Mouse (Mus musculus) lung, postnatal 36 days (tissue): ENCODE measurements around the gene Prkch.

Experiments used
- DNase-seq: peaks from one replicate; pipeline ENCODE4 v3.0.0; 2022; ENCODE audit warnings: mixed read lengths

Gene Prkch

DNA sequence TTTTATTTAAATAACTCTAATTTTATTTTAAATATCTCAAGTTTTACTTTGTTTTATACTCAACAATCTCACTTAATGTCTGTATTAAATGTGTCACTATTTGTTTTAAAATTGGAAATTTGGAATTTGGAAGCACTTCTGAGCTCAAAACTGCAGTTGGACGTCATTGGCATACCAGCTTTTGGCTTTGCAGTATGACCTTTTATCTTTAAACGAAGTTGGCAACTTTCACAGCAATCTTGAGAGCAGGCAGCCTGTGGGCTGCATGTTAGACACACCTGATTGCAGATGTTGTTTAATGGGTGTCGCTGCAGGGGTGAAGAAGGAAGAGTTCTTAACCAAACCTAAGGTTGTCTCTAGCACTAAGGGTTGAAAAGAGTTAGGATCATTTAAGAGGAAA is 220.9 kb downstream of the Prkch start:
- no peak for DNase-seq

DNA sequence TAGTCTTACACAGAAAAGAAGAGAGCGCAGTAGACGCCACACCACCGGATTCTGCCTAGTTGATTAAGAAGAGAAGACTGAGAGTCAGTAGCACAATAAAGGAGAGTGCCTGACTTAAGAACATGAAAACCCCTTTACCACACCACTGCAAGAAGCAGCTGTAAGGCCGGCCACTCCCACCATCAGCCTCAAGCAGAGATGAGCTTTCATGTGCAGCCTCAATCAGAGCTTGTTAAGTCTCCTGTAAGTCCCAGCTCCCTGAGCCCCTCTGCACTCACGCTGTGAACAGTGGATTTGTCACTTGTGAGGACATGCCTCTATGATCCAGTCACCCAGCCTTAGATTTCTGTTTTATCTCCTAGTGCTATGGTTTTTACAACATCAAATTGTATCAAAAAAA is 221.4 kb downstream of the Prkch start:
- DNase-seq = no peak

DNA sequence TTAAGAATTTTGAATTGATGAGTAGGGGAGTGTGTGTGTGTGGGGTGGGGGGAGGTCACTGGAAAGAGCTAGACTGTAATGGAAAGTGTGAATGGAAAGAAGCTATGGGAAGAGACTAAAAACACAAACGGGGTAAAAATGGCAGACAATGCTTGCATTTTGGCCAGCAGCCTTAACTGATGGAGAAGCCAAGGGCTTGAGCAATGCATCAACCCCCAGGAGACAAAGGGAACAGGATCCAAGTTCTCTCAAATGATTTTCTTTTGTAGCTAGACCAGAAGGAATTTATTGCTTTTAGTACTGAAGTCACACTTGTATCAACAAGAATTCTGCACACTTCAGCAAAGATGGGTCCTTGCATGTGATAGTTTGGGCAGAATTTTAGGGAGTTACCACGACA is 222.6 kb downstream of the Prkch start:
- DNase-seq = no peak

DNA sequence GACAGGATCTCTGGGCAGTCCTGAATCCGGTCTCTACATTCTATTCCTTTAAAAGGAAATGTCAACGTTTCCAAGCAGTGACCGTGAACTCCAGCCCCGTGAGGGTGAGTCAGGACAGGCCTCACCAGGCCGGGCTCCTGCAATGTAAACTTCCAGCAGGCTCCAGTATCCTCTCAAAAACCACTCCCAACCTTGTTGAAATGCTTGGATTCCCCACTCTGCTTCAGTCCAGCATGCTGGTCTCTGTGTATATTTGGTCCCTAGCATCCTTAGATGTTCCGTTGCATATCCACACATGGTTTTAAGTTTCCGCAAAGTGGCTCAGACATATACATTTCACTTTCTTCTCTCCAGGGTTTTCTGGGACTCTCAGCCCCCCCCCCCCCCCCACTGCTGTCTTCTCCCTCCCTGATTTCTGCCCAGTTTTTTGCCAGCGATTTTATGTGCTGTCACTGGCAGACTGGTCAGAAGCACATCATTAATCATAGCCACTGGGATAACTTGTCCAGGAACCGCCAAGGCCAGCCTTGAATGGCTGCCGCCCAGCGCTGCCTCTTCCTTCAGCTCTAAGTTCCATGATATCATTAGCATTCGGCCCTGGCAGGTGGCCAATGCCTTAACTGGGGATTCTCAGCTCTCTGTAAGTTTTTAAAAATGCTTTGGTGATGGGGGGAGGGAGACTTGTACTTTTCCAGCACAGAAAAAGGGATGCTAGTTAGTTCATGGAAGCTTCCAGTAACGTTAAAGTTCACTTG is 225.6 kb downstream of the Prkch start:
- DNase-seq = peak; percentile 76

DNA sequence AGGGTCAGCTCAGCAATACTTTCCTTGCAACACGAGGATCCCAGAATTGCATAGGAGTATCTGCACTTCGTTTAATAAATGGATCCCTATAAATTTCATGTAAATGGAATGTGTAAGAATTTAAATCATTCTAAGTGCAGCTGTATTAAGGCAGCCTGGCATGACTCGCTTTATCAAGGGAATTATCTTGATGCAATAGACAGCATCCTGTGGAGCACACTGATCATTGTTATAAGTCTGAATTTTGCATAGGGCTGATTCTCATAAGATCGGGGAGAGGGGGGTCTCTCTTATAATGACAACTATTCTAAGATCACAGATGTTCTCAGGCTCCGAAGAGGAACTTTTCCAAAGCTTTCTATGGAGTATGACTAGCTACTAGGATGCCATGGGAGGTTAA is 226.3 kb downstream of the Prkch start:
- no peak for DNase-seq

DNA sequence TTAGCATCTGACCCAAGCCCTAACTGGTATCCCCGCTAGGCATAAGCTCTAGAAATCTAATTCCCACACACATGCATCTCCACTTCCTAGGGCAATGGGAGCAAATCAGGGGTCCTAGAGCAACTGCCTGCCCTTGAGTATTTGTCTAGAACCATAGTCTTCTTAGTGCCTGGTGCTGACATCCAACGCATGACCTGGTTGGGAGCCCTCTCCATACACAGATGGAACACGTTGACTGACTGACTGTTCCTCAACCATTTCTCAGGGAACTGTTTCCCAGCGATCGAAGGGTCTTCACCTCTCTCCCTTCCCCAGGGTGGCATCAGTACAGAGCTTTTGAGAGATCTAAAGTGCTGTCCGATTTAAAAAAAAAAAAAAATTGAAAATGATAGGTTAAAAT is 227.6 kb downstream of the Prkch start:
- DNase-seq = no peak

DNA sequence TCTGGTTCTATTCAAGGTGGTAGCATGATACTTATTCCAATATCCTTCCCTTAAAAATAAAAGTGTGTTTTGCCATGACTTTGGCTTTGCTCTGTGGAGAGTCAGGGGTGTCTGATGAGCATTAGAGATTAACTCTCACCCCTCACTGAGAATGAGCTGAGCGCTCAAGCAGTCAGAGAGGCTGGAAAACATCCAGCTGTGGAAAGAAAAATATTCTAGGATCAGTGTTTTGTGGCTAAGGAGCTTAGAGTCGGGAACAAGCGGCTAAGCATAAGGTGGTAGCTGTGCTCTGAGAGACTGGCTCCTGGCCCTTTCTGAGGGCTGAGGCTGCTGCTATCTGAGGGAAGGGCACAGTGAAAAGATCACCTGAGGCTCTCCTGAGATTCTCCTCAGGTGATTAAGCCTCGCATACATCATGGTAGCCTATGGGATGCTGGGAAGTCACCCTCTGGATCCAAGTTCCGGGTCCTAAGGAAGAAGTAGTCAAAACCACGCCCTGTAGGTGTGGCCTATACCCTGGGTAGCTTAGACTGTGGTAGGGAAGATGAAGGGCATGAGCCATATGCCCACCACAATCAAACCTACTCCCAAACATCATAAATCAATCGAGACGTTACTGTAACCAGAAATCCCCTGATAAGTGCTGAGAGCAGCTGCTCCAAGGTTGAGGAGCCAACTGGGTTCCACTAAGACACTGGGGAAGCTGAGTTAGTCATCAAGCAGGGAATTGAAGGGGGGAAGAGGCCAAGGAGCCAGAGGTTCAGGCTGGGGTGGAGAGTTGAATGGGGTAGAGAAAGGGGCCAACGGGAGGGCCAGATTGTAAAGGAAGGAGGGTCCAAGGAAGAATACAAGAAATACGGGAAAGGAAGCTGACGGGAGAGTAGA is 228.7 kb downstream of the Prkch start:
- no peak for DNase-seq

DNA sequence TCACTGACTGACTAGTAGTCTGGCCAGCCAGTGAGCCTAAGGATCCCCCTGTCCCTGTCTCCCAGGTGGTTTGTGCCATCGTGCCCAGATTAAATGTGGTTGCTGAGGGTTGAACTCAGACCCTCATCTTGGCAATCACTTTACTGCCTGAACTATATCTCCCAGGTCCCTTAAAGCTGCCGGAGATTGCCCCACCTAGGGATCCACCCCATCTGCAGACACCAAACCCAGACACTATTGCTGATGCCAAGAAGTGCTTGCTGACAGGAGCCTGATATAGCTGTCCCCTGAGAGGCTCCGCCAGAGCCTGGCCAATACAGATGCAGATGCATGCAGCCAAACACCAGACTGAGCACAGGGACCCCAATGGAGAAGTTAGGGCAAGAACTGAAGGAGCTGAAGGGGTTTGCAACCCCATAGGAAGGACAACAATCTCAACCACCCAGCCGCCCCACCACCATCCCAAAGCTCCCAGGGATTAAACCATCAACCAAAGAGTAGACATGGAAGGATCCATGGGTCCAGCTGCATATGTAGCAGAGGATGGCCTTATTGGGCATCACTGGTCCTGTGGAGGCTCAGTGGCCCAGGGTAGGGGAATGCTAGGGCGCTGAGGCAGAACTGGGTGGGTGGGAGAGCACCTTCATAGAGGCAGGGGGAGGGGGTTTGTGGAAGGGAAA is 229.6 kb downstream of the Prkch start:
- DNase-seq = no peak

DNA sequence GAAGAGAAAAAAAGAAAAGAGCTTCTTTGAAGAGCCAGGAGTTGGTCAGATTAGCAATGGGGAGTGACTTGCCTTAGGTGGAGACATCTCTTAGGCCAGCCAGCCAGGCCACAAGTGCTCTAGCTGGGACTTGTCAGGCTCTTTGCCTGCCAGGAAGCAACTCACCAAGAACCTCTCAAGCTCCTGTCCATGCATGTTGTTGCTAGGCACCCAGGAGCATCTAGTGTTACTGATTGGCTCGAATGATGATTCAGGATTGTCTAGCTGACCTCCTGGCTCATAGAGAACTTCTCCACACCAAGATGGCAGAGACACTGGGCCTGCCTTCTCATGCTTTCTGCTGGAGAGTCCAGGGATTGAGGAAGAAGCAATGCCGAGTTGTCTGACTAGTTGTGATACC is 230.3 kb downstream of the Prkch start:
- no peak for DNase-seq

DNA sequence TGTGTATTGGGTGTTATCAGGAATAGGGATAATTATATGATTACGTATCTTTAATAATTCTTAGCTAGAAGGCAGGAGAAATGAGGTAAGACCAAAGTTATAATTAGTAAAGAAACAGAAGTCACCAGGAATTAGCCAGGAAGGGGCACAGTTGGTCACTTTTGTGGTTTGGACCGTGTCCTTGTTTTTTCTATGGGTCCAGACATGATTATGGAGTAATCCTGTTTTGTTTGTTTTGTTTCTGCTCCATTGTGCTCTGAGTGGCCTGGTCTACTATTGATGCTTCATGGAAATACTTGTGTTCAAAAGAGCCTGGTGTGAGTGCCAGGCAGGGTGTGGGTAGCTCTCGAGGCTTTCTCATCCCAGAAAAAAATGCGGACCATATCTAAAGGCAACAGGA is 230.9 kb downstream of the Prkch start:
- peak; percentile 13 for DNase-seq

DNA sequence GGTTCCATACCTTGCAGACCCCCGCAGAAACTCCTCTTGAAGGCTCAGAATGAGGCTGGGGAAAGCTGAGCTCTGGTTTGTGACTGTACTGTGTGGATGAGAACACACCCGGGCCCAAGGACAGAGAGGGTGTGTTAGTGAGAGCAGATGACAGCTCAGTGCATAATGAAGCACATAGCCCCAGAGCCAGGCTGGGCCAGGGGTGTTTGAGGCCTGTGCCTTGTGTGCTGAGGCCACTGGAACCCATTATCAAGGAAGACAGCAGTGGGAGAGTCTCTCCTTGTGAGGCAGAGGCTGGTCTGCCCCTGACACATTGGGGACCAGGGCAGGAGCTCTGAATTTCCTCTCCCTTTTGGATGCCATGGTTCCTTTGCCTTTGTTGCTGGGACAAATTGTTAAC is 231.3 kb downstream of the Prkch start:
- DNase-seq = no peak

DNA sequence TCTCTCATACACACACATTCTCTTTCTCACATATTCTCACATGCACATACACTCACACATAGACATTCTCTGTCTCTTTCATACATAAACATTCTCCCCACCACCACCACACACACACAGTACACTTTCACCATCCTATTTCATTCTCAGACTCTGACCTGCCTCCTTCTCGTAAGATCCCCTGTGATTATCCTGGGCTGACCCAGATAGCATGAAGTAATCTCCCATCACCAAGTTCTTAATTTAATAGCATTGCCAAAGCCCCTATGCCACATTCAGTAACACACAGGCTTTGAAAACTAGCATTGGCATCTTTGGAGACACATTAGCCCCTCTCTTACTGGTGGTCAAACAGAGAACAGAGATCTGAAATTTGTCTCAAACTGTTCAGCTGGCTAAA is 232.3 kb downstream of the Prkch start:
- DNase-seq = no peak

DNA sequence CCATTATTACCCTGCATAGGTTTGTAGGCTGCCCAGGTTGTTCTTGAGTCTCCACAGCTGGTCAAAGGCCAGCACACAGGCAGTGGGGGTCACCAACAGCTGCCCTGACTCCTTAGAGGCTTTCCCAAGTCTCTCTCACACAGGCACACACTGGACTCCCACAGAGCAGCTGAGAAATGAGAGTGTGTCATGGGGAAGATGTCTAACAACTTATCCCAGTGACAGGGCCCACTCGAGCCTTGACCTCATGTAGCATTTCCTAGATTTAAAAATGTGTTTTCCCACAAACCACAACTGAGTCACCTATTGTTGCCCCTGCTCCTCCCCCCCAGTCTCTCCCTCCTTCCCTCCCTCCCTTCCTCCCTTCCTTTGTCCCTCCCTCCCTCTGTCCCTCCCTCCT is 234.2 kb downstream of the Prkch start:
- DNase-seq = no peak

DNA sequence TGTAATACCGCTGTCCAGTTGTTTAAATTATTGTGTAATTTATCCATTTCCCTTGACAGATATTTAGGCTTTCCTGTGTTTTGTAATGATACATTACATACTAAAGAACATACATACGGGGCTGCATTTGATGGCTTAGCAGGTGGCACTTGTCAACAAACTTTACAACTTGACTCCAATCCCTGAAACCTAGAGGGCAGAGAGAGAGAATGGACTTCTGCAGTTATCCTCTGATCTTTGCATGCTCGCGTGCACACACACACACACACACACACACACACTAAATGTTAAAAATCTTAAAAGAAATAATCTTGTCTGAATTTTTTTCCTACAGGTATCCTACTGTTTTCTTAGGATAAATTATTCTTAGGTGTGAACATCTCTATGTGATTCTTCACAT is 236.6 kb downstream of the Prkch start:
- DNase-seq = no peak

DNA sequence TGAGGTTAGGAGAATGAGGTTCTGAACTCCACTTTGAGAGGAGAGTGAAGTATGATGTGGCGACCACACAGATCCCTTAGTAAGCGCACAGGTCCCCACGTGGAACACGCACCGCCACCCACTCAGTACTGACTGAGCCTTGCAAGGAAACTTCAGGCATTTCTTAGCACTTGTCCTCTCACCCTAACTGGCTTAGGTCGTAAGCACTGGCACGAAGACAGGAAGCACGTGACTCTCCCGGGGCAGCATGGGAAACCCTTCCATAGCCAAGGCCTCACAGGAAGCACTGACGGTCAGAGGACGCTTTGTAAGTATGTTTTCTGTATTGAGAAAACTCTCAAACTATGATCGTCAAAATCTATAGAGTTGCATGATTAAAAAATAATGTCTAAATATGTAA is 237.7 kb downstream of the Prkch start:
- no peak for DNase-seq

DNA sequence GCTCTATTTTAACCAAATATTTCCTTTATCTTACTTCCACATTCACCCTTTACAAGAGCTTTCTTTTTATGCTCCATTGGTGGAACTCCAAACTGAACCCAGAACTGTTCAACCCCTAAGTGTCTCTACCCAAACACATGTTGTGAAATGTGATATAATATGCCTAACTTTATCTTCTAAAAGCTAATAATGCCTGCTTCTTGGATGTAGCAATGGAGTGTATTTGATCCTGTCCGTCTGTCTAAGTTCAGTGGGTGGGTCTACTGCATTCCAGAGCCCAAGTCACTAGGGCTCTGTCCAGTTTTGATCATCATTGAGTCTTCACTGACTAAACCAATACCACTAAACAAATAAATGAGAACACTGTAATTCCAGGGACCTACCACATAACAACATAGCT is 240.2 kb downstream of the Prkch start:
- no peak for DNase-seq
